In the genomic region with DNA sequence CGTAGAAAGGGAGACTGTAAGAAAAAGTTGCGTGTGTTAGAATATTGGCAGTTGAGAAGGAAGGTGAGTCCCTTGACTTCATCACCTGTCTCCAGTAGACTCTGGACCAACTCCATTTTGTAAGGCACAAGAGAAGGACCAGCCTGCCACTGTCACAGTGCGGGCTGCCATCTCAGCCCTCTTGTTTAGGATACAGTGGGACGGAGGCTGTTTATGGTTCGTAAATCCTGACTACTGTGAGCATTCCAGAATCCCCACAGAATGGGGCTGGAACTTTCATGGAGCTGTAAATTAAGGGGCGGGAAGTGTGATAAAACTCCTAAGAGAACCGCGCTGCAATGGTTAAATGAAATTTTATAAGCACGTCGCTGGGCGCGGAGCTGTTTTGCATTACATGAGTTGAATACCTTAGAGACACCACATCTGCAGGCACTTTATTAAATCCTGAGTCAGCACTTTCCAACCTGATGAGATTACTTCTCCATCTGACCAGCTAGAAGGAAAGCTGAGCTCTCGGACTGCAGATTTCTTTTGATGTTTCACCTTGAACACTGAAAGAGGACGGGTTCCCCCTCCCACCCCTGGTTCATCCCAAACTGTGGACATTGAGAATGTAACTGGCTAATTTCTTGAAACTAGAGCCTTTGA, we compare ENCODE assay signal across 9 mouse cellular contexts.
DNase-seq lines count a peak whose midpoint lies in the region; ATAC-seq lines count a peak whose summit lies in the region.
"Had no signal": no experiment of that assay in that cellular context is flagged by ENCODE, and none has a peak within 500 bp of the region (broad histone marks: within the 10 kb centered on the region; RNA-seq: fewer than 3 reads in every experiment).

No protein-coding gene starts in this region.

- peak overlapping the region; percentile 4; the same call in 1 of the 2 replicates for H3K4me3 ChIP-seq in kidney, embryonic 14.5 days (ENCODE audit: low read length)
- H3K4me3 ChIP-seq in embryonic facial prominence, embryonic 14.5 days (ENCODE audit: low read depth, low read length) = no peak overlapping the region
- no peak overlapping the region for H3K4me3 ChIP-seq in neural tube, embryonic 12.5 days

- ATAC-seq in kidney, embryonic 14.5 days (ENCODE audit: low FRiP score, low TSS enrichment) = peak; percentile 68
- ATAC-seq in embryonic facial prominence, embryonic 14.5 days (ENCODE audit: low read depth) = peak; percentile 31
- no peak for ATAC-seq in neural tube, embryonic 12.5 days (ENCODE audit: low FRiP score, low read depth)
- no peak for ATAC-seq in activated CD4-positive, CD25-positive, alpha-beta regulatory T cell, adult 4 months

- H3K9me3 ChIP-seq in kidney, embryonic 14.5 days (ENCODE audit: control insufficient read depth, low read length) = no peaks in the 10 kb centered on the region
- no peaks in the 10 kb centered on the region for H3K9me3 ChIP-seq in embryonic facial prominence, embryonic 14.5 days (ENCODE audit: control insufficient read depth, low read length)
- H3K9me3 ChIP-seq in neural tube, embryonic 12.5 days = no peaks in the 10 kb centered on the region

- peaks cover 48% of the 10 kb centered on the region for H3K4me1 ChIP-seq in kidney, embryonic 14.5 days (ENCODE audit: control insufficient read depth, insufficient read depth, low read length)
- H3K4me1 ChIP-seq in embryonic facial prominence, embryonic 14.5 days (ENCODE audit: control insufficient read depth, insufficient read depth, low read length) = peaks cover 71% of the 10 kb centered on the region
- H3K4me1 ChIP-seq in neural tube, embryonic 12.5 days = peaks cover 75% of the 10 kb centered on the region

- H3K27ac ChIP-seq in kidney, embryonic 14.5 days (ENCODE audit: low read depth, low read length) = peak overlapping the region; percentile 76; the same call in 1 of the 2 replicates
- peak overlapping the region; percentile 83 for H3K27ac ChIP-seq in embryonic facial prominence, embryonic 14.5 days (replicated peaks; ENCODE audit: low read depth, low read length)
- H3K27ac ChIP-seq in neural tube, embryonic 12.5 days = peak overlapping the region; percentile 55; the same call in 1 of the 2 replicates

- H3K36me3 ChIP-seq in kidney, embryonic 14.5 days (ENCODE audit: control insufficient read depth, insufficient read depth, low read length) = no peaks in the 10 kb centered on the region
- H3K36me3 ChIP-seq in embryonic facial prominence, embryonic 14.5 days (ENCODE audit: control insufficient read depth, insufficient read depth, low read length) = 0 out of 2 replicates have a peak, but pooled peaks cover 4% of the 10 kb centered on the region
- H3K36me3 ChIP-seq in neural tube, embryonic 12.5 days = no peaks in the 10 kb centered on the region

- no peak for DNase-seq in kidney, postnatal 25 days
- DNase-seq in embryonic facial prominence, embryonic 14.5 days (ENCODE audit: low spot score) = peak; percentile 92
- peak; percentile 88 for DNase-seq in hindlimb bud, embryonic 11.5 days (ENCODE audit: extremely low spot score, low read depth, low spot score)
- DNase-seq in layer of hippocampus, postnatal 25 days (ENCODE audit: extremely low spot score in 1 of 2, low spot score in 1 of 2) = no peak
- no peak for DNase-seq in lung, postnatal 10 days
- DNase-seq: cerebellum, adult 11-12 months had no signal

- no peak overlapping the region for H3K9ac ChIP-seq in kidney, embryonic 14.5 days (ENCODE audit: low read depth, low read length)
- 0 out of 2 replicates have a peak overlapping the region, but pooled peaks have one; percentile 10 for H3K9ac ChIP-seq in embryonic facial prominence, embryonic 14.5 days (ENCODE audit: low read depth, low read length)
- no peak overlapping the region for H3K9ac ChIP-seq in neural tube, embryonic 12.5 days

- peak overlapping the region; percentile 30 for H3K4me2 ChIP-seq in kidney, embryonic 14.5 days (replicated peaks; ENCODE audit: low read depth, low read length)
- H3K4me2 ChIP-seq in embryonic facial prominence, embryonic 14.5 days (ENCODE audit: low read depth, low read length) = peak overlapping the region; percentile 40
- peak overlapping the region; percentile 47 for H3K4me2 ChIP-seq in neural tube, embryonic 12.5 days (replicated peaks)

- no peaks in the 10 kb centered on the region for H3K27me3 ChIP-seq in kidney, embryonic 14.5 days (ENCODE audit: control insufficient read depth, insufficient read depth, low read length)
- H3K27me3 ChIP-seq in embryonic facial prominence, embryonic 14.5 days (replicated peaks; ENCODE audit: control insufficient read depth, insufficient read depth, low read length) = no peaks in the 10 kb centered on the region
- H3K27me3 ChIP-seq in neural tube, embryonic 12.5 days (replicated peaks) = no peaks in the 10 kb centered on the region

- WGBS in kidney, embryonic 14.5 days = 8% methylated on average over 14 of the region's 14 CpGs
- WGBS in embryonic facial prominence, embryonic 14.5 days = 15% methylated on average over 14 of the region's 14 CpGs
- 9% methylated on average over 14 of the region's 14 CpGs for WGBS in neural tube, embryonic 12.5 days

Comparison
In these comparisons a context has a peak if more than half of its experiments do, and no peak if none do; other contexts are left out.
1. ATAC-seq: peak in kidney, embryonic 14.5 days (single experiment) and embryonic facial prominence, embryonic 14.5 days (single experiment); none in neural tube, embryonic 12.5 days (single experiment) and activated CD4-positive, CD25-positive, alpha-beta regulatory T cell, adult 4 months (single experiment).
2. DNase-seq: peak in embryonic facial prominence, embryonic 14.5 days (single experiment) and hindlimb bud, embryonic 11.5 days (single experiment); none in kidney, postnatal 25 days (0 of 2), layer of hippocampus, postnatal 25 days (0 of 2) and lung, postnatal 10 days (single experiment).
3. Peak in every context shown above with its lines, with median percentiles within 50 percentile points of each other: H3K27ac ChIP-seq and H3K4me2 ChIP-seq.